Mouse (Mus musculus) C2C12 (cell line): ENCODE measurements at regions not wholly inside any gene's neighbourhood (a gene's known extent, or its start where the extent isn't known, plus 50 kb on each side); places are given as distances from the start of the nearest gene placed in this dataset.

Experiments
- H3K27me3 ChIP-seq: one replicate; pipeline ENCODE4 v1.6.1; 2011; ENCODE audit not compliant: control insufficient read depth, insufficient read depth, insufficient read length
- H3K36me3 ChIP-seq: one replicate; pipeline ENCODE4 v1.6.1; 2011; ENCODE audit not compliant: control insufficient read depth, insufficient read depth
- H3K4me3 ChIP-seq: one replicate; pipeline ENCODE4 v1.5.1; 2011; ENCODE audit warnings: mild to moderate bottlenecking, control low read depth; ENCODE audit not compliant: poor library complexity, insufficient read depth, severe bottlenecking
- H3K79me2 ChIP-seq: one replicate; pipeline ENCODE4 v1.6.1; 2011; ENCODE audit not compliant: control insufficient read depth, insufficient read depth
- H3K79me3 ChIP-seq: one replicate; pipeline ENCODE4 v1.6.1; 2011; ENCODE audit warnings: low read depth, control low read depth
- H3ac ChIP-seq: one replicate; pipeline ENCODE3; 2011; ENCODE audit warnings: low read depth; ENCODE audit not compliant: control insufficient read depth, insufficient read length
- CEBPB ChIP-seq: IDR thresholded peaks from one replicate; pipeline ENCODE4 v1.6.1; 2011; ENCODE audit warnings: low read depth, mild to moderate bottlenecking, control low read depth, moderate library complexity
- CTCF ChIP-seq: IDR thresholded peaks from one replicate; pipeline ENCODE4 v1.5.1; 2011; ENCODE audit not compliant: control insufficient read depth, insufficient read depth, insufficient read length
- FOSL1 ChIP-seq: IDR thresholded peaks from one replicate; pipeline ENCODE4 v1.8.0; 2011; ENCODE audit warnings: mild to moderate bottlenecking, low read length; ENCODE audit not compliant: poor library complexity, insufficient read depth, severe bottlenecking
- MAX ChIP-seq: IDR thresholded peaks from one replicate; pipeline ENCODE4 v1.6.1; 2011; ENCODE audit warnings: mild to moderate bottlenecking, control low read depth
- MYOD1 ChIP-seq: IDR thresholded peaks from one replicate; pipeline ENCODE4 v1.6.1; 2011; ENCODE audit warnings: low read depth; ENCODE audit not compliant: control insufficient read depth, insufficient read length
- MYOG ChIP-seq: IDR thresholded peaks from one replicate; pipeline ENCODE4 v1.6.1; 2011; ENCODE audit not compliant: control insufficient read depth, insufficient read length; ENCODE audit errors: extremely low read depth
- USF1 ChIP-seq: IDR thresholded peaks from one replicate; pipeline ENCODE4 v1.6.1; 2011; ENCODE audit warnings: low read depth, mild to moderate bottlenecking, control low read depth, moderate library complexity

DNA sequence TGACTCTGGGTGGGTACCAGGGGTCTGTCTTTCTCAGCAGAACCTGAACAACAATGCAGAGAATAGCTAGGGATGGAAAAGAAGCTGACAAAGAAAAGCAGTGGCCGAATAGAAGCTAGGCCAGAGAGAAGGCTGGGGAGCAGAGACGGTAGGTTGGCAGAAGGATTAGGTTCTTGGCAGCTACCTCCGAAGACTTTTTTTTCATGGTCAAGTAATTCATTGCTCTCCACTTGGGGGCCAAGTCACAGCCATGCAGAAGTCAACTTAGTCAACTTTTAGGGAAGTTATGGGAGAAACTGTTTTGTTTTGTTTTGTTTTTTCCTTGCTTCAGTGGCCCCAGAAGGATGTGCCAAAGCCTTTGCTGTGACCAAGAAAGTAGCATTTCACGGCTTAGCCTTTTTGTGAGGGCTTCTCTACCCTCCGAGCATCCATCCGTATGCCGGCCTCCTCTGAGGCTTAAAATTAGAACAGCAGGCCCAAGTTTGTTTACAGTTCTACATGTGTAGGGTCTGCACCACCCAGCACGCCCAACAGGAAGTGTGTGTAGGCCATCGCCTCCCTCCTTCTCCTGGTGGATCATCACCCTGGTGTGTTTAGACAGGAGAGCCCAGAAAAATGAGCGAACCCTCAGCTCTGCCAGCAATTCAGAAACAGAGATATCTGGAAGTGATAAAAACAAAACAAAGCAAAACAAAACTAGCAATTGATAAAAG lies 226.2 kb downstream of the Tbx18 start:
- Histone ChIP-seq H3K4me3 (no peak overlapping the region), H3K27me3 (no peaks in the 10 kb centered on the region), H3K79me3 (no peaks in the 10 kb centered on the region), H3K36me3 (no peaks in the 10 kb centered on the region), H3ac (no peak overlapping the region), H3K79me2 (no peaks in the 10 kb centered on the region)
- no peak for TF ChIP-seq CEBPB
- no peak for TF ChIP-seq MYOD1
- no peak for TF ChIP-seq CTCF
- no peak for TF ChIP-seq FOSL1
- no peak for TF ChIP-seq MYOG
- TF ChIP-seq MAX = no peak
- TF ChIP-seq USF1 = no peak

DNA sequence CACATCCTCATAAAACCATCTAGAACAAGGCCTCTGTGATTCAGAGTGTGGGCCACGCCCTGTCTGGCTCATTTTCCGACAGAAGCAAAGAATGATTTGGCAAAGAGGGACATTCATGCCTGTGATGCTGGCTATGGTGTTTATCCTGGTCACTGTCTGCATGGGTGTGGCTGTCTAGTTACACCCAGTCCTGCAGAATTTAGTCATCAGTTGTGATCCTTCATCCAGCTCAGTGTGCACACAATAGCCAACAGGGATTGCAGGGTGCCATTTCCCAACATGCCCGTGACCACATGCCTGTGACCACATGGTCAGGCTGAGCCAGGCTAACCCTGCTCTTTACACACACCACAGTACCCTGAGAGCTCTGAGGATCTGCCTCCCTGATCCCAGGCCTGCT lies 208.8 kb upstream of the Cep162 start:
- no peak overlapping the region for H3K4me3 ChIP-seq
- no peak overlapping the region for H3ac ChIP-seq
- H3K36me3 ChIP-seq = no peaks in the 10 kb centered on the region
- no peaks in the 10 kb centered on the region for H3K27me3 ChIP-seq
- no peaks in the 10 kb centered on the region for H3K79me2 ChIP-seq
- TF ChIP-seq CTCF = no peak
- no peak for TF ChIP-seq MYOG
- peak; percentile 98 for TF ChIP-seq MAX
- TF ChIP-seq USF1 = peak; percentile 83
- TF ChIP-seq CEBPB = peak; percentile 91
- H3K79me3 ChIP-seq = no peaks in the 10 kb centered on the region

DNA sequence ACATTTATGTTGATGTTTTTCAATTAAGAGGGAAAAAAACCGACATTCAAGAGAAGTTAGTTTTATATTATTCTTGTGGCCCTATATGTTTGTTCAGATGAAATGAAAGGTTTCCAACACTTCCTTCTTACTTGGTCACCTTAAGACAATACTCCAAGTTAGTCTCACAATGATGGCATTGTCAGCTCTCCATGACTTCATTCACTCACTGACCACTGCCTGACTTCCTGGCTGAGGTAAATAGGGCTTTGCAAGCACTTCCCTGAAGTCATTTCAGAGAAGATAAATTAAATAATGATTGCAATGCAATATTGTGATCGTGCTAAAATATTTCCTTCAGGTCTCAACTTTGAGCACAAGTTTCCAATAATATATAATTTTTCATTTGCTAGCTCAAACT lies 197.9 kb upstream of the Cep162 start:
- TF ChIP-seq MAX = no peak
- no peak for TF ChIP-seq FOSL1
- no peak for TF ChIP-seq MYOD1
- no peak for TF ChIP-seq CTCF
- TF ChIP-seq USF1 = no peak
- TF ChIP-seq CEBPB = no peak
- TF ChIP-seq MYOG = no peak
- Histone ChIP-seq H3K79me2 (no peaks in the 10 kb centered on the region), H3K79me3 (no peaks in the 10 kb centered on the region), H3K27me3 (no peaks in the 10 kb centered on the region), H3K36me3 (no peaks in the 10 kb centered on the region), H3ac (no peak overlapping the region), H3K4me3 (no peak overlapping the region)

DNA sequence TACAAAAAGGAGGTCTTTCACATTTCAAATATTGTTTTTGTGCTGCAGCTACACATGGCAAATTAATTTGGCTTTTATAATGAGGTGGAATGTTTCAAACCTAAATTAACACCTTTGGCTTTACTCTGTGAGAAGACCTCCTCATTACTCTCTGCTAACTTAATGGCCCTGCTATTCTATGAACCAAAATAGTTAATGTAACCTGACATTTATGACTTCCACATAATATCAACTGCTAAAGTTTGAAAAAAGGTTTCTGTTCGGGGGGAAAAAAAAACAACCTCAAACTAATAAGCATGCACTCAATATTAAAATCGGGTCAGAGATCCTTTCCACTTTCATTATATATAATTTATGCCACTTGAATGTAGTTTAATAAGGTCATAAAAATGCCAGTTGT lies 197.2 kb upstream of the Cep162 start:
- no peak for TF ChIP-seq MYOG
- no peak for TF ChIP-seq USF1
- TF ChIP-seq CEBPB = no peak
- no peak for TF ChIP-seq CTCF
- TF ChIP-seq FOSL1 = no peak
- no peak for TF ChIP-seq MYOD1
- TF ChIP-seq MAX = no peak
- H3K79me2 ChIP-seq = no peaks in the 10 kb centered on the region
- H3K79me3 ChIP-seq = no peaks in the 10 kb centered on the region
- no peak overlapping the region for H3ac ChIP-seq
- no peaks in the 10 kb centered on the region for H3K36me3 ChIP-seq
- no peak overlapping the region for H3K4me3 ChIP-seq
- no peaks in the 10 kb centered on the region for H3K27me3 ChIP-seq

DNA sequence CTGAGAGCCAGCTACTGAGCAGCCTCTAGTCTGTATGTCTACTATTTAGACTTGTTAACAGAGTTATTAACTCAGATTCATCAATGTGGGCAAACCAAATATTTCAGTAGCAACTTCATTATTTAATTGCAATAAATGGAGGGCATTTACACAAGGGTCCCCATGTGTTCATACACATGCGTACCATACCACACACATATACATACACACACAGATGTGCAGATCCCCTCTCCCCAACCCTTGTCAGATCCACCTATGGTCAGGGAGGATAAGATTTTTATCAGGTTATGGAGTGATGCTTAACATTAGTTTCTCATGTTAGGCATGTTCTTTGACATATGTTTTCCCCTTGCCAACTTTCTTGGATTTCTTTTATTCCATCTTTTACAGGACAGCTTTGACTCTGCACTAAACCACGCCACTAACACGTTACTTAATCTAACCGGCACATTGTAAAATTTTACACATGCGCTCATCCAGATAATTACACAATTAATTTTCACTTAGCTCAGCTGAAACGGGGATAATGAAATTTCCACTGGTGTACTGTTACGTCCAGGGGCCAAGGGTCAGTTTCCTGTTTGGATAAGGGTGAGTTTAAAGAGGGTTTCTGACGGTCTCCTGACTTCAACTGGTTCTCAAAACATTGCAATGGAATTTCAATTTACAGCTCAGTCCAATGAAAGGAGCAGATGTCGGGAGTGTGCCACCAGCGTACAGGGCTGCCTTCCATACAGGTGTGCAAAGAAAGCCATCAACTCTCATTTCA lies 188.3 kb upstream of the Cep162 start:
- H3K79me3 ChIP-seq = no peaks in the 10 kb centered on the region
- no peaks in the 10 kb centered on the region for H3K36me3 ChIP-seq
- no peak overlapping the region for H3ac ChIP-seq
- no peaks in the 10 kb centered on the region for H3K27me3 ChIP-seq
- no peaks in the 10 kb centered on the region for H3K79me2 ChIP-seq
- no peak overlapping the region for H3K4me3 ChIP-seq
- TF ChIP-seq MYOD1 (no peak), MAX (no peak), CTCF (no peak), FOSL1 (no peak), USF1 (no peak), MYOG (no peak), CEBPB (no peak)

DNA sequence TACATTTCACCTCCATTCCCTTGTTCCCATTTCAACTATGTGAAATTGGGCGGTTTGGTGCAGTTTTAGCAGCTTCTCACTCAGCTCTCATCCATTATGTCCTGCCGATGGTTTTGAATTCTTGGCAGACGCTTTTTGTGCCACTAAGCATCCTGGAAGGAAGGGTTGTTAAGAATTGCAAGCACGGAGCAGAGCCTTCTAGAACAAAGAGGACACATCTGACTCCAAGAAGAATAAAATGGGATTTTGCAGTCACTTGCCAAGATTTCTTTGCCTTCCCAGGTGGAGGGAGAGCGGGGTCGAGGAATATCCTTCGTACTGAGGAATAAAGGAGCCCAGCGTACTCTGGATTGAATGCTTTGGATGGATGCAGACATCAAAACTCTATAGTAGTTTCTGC lies 176.7 kb upstream of the Cep162 start:
- no peaks in the 10 kb centered on the region for H3K79me3 ChIP-seq
- H3K36me3 ChIP-seq = no peaks in the 10 kb centered on the region
- TF ChIP-seq FOSL1 (no peak), MYOG (no peak)

More for the DNA sequence above, 176.7 kb upstream of the Cep162 start:
- H3ac ChIP-seq = no peak overlapping the region
- H3K27me3 ChIP-seq = no peaks in the 10 kb centered on the region
- no peak overlapping the region for H3K4me3 ChIP-seq
- no peaks in the 10 kb centered on the region for H3K79me2 ChIP-seq
